Mouse (Mus musculus) embryonic facial prominence, embryonic 12.5 days (tissue): ENCODE results near the gene Abca1. TPM values are rescaled to one million over a fixed set of nuclear protein-coding genes. Genes with fewer than 3 reads are reported as not detected.

Experiments used
- ATAC-seq: fragments of 200-750 bp; cut with Nextera tagmentation; 2 replicates; pipeline ENCODE4 v1.8.0; 2017; ENCODE audit not compliant: insufficient number of reproducible peaks, insufficient read depth, low FRiP score, low TSS enrichment
- H3K27ac ChIP-seq: fragments of 300-500 bp; sonication (generic); 2 replicates; pipeline ENCODE4 v1.5.1; 2016; ENCODE audit warnings: mild to moderate bottlenecking
- H3K27me3 ChIP-seq: fragments of 300-500 bp; sonication (generic); 2 replicates; pipeline ENCODE4 v1.6.1; 2016; ENCODE audit warnings: mild to moderate bottlenecking, moderate library complexity
- H3K36me3 ChIP-seq: fragments of 300-500 bp; sonication (generic); 2 replicates; pipeline ENCODE4 v1.6.1; 2016; ENCODE audit warnings: mild to moderate bottlenecking
- H3K4me1 ChIP-seq: fragments of 300-500 bp; sonication (generic); 2 replicates; pipeline ENCODE4 v1.6.1; 2016
- H3K4me2 ChIP-seq: fragments of 300-500 bp; sonication (generic); replicated peaks from 2 replicates; pipeline ENCODE4 v1.6.1; 2016; ENCODE audit warnings: mild to moderate bottlenecking, moderate library complexity
- H3K4me3 ChIP-seq: fragments of 300-500 bp; sonication (generic); 2 replicates; pipeline ENCODE4 v1.5.1; 2016; ENCODE audit warnings: mild to moderate bottlenecking
- H3K9ac ChIP-seq: fragments of 300-500 bp; sonication (generic); 2 replicates; pipeline ENCODE4 v1.6.1; 2016; ENCODE audit warnings: mild to moderate bottlenecking, moderate library complexity
- H3K9me3 ChIP-seq: fragments of 300-500 bp; sonication (generic); 2 replicates; pipeline ENCODE4 v1.6.1; 2016; ENCODE audit warnings: mild to moderate bottlenecking, moderate library complexity
- WGBS: fragments of 180-500 bp; shearing (Covaris S2); methylation state at CpG from one replicate; pipeline ENCODE4 v1.1.7; 2016; 5-methylcytosine and 5-hydroxymethylcytosine counted together
- polyA plus RNA-seq: library from polyadenylated mRNA; unstranded; fragments of >200 nt; fragmentation: Nextera tagmentation; extraction: Ambion mirVana; gene quantifications from 2 replicates; pipeline ENCODE4 v1.2.1, GENCODE M21; 2016

Gene Abca1
- polyA plus RNA-seq, 1 experiment from 2014 or later, result 8.4 TPM

DNA sequence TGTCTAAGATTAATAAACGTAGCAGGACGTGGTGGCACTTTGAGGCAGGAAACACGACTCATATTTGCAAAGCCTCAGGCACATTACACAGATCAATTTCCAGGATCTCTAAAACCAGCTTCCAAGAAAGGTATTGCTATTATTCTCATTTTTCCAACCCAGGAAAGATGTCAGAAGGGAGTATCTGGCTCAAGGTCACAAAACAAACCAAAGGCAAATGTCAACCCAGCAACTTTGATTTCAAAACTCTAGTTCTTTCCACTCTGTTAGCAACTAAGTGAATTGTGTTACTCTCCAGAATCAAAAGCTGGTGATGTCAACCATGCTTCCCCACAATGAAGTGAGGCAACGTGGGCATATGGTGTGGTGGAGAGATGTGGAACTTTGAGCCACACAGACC lies 41.1 kb downstream of the Abca1 start:
- Histone ChIP-seq H3K4me1 (peaks cover 23% of the 10 kb centered on the region), H3K9ac (no peak overlapping the region), H3K27ac (no peak overlapping the region), H3K4me3 (no peak overlapping the region), H3K4me2 (no peak overlapping the region), H3K36me3 (0 out of 2 replicates have a peak, but pooled peaks cover 3% of the 10 kb centered on the region), H3K27me3 (no peaks in the 10 kb centered on the region), H3K9me3 (no peaks in the 10 kb centered on the region)
- 47% methylated on average over 4 of the region's 4 CpGs for WGBS
- no peak for ATAC-seq

DNA sequence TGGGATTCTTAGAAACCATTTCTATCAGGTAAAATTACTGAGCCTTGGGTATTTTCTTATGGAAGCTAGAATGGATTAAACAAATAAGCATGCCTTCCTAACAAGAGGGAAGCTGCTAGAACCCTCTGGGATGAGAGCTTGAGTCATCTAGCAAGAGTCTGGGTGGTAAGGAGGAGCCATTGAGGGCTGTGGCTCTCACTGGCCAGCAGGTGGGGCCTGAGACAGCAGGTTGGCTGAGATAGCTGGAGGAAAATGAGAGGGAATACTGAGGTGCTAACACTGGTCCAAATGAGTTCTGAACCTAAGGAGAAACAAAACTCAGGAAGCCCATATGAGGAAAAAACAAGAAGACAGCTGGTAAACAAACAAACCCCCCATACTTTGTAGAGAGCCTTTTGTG lies 42.1 kb downstream of the Abca1 start:
- no peak overlapping the region for H3K4me3 ChIP-seq
- peaks cover 23% of the 10 kb centered on the region for H3K4me1 ChIP-seq
- 0 out of 2 replicates have a peak, but pooled peaks cover 8% of the 10 kb centered on the region for H3K36me3 ChIP-seq
- no peaks in the 10 kb centered on the region for H3K27me3 ChIP-seq
- H3K9ac ChIP-seq, result no peak overlapping the region
- no peak overlapping the region for H3K4me2 ChIP-seq
- H3K9me3 ChIP-seq, result no peaks in the 10 kb centered on the region
- no peak overlapping the region for H3K27ac ChIP-seq
- ATAC-seq, result no peak

DNA sequence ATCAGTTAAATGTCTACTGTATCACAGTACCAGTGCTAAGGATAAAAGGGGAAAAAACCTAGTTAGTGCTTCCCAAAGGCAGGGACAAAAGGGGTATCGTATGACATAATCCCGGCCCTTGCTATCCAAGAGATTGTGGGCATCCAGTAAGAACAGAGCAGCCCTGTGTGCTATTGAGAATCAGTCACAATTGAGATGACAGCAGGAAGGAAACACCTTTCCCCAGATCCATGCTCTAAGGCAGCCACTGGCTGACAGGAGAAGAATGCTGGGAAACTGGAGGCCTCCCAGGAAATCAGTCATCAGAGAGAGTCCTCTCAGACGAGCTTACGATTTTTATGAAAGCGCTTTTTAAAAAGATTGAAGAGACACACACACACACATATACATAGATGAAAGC lies 42.6 kb downstream of the Abca1 start:
- Histone ChIP-seq H3K9me3 (no peaks in the 10 kb centered on the region), H3K36me3 (0 out of 2 replicates have a peak, but pooled peaks cover 8% of the 10 kb centered on the region), H3K9ac (no peak overlapping the region), H3K27ac (no peak overlapping the region), H3K4me3 (no peak overlapping the region), H3K4me2 (no peak overlapping the region), H3K27me3 (no peaks in the 10 kb centered on the region), H3K4me1 (peaks cover 23% of the 10 kb centered on the region)
- 56% methylated on average over 5 of the region's 5 CpGs for WGBS
- no peak for ATAC-seq

DNA sequence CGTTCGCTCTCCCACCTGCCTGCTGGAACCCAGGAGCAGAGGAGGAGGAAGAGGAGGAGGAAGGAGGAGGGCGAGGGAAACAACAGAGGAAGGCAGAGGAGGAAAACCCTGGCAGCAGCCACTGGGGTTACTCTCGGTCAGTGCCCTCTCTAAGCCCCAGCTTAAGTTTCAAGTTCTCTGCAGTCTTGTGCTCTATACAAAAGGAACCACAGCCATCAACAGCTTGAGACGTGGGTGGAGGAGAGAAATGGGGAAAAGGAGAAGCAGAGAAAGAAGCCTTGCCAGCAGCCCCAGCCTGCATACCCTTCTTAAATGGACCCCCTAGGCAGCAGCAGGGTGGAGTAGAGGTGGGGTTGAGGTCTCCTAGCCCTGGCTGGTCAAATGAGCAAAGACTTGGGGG lies 43.8 kb downstream of the Abca1 start:
- Histone ChIP-seq H3K27me3 (no peaks in the 10 kb centered on the region), H3K4me1 (peaks cover 23% of the 10 kb centered on the region), H3K36me3 (0 out of 2 replicates have a peak, but pooled peaks cover 8% of the 10 kb centered on the region), H3K27ac (no peak overlapping the region), H3K4me2 (no peak overlapping the region), H3K9me3 (no peaks in the 10 kb centered on the region), H3K4me3 (no peak overlapping the region), H3K9ac (no peak overlapping the region)
- peak; percentile 29; the same call in 1 of the 2 replicates for ATAC-seq
- 29% methylated on average over 2 of the region's 5 CpGs for WGBS

DNA sequence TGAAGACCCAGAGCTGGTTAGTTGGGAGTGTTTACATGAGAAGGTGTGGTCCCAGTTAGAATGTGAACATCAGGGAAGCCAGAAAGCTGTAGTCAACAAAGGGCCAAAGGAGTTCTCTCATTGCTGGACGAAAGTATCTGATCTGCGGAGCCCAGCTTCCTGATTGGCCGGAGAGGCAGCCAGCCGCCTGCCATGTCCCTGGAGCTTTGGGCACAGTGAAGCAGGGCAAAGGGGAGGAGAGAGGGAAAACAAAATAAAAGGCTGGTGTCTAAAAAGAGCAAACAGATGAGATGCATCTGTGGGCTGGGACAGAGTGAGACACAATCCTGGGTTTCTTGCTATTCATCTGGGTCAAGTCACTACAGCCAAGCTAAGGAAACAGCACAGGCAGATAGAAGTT lies 44.3 kb downstream of the Abca1 start:
- no peak for ATAC-seq
- Histone ChIP-seq H3K9me3 (no peaks in the 10 kb centered on the region), H3K27me3 (no peaks in the 10 kb centered on the region), H3K4me3 (no peak overlapping the region), H3K36me3 (0 out of 2 replicates have a peak, but pooled peaks cover 8% of the 10 kb centered on the region), H3K4me2 (no peak overlapping the region), H3K9ac (no peak overlapping the region), H3K27ac (no peak overlapping the region), H3K4me1 (peaks cover 23% of the 10 kb centered on the region)
- WGBS, result 43% methylated on average over 4 of the region's 4 CpGs

DNA sequence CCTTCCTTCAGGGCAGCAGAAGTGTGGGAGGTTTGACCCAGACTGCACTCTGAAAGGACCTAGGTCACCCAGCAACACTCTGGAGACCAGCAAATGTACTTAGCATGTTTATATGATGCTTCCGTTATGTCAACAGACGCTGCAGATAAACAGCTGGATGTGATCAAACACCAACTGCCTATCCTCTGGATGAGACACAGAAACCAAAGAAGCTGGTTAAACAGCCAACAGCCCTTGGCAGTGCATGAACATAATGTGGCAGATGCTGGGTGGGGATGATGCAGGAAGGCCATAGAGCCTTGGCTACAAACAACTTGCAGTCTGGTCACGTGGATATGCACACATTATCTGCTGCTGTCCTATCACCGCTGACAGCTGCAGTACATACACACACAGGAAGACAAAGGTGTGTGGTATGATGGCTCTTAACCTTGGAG lies 47.8 kb downstream of the Abca1 start:
- 0 out of 2 replicates have a peak, but pooled peaks cover 8% of the 10 kb centered on the region for H3K36me3 ChIP-seq
- no peaks in the 10 kb centered on the region for H3K27me3 ChIP-seq
- no peak overlapping the region for H3K4me3 ChIP-seq
- no peak overlapping the region for H3K4me2 ChIP-seq
- ATAC-seq, result no peak
- H3K9ac ChIP-seq, result no peak overlapping the region
- 55% methylated on average over 4 of the region's 4 CpGs for WGBS
- peaks cover 23% of the 10 kb centered on the region for H3K4me1 ChIP-seq
- no peaks in the 10 kb centered on the region for H3K9me3 ChIP-seq
- no peak overlapping the region for H3K27ac ChIP-seq

DNA sequence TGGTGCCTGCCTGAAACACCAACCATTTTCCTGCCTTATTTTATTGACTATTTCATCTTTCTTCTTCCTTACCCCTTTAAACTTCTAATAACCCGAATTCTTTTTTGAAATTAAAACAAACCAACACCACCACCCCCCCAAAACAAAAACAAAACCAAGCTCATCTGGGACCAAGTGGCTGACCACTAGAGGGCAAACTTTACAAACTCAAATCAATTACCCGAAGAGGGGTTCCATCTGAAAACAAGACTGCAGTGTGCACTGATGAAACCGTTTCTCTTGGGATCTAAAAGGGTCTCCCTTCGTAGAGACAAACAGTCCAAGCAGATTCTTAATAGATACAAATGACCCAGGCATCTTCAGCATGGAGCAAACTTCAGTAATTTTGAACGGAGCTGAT lies 49.3 kb downstream of the Abca1 start:
- Histone ChIP-seq H3K27me3 (no peaks in the 10 kb centered on the region), H3K9ac (no peak overlapping the region), H3K36me3 (0 out of 2 replicates have a peak, but pooled peaks cover 8% of the 10 kb centered on the region), H3K4me1 (peaks cover 12% of the 10 kb centered on the region), H3K27ac (no peak overlapping the region), H3K4me2 (no peak overlapping the region), H3K9me3 (no peaks in the 10 kb centered on the region), H3K4me3 (no peak overlapping the region)
- no peak for ATAC-seq
- WGBS, result 27% methylated on average over 5 of the region's 5 CpGs

DNA sequence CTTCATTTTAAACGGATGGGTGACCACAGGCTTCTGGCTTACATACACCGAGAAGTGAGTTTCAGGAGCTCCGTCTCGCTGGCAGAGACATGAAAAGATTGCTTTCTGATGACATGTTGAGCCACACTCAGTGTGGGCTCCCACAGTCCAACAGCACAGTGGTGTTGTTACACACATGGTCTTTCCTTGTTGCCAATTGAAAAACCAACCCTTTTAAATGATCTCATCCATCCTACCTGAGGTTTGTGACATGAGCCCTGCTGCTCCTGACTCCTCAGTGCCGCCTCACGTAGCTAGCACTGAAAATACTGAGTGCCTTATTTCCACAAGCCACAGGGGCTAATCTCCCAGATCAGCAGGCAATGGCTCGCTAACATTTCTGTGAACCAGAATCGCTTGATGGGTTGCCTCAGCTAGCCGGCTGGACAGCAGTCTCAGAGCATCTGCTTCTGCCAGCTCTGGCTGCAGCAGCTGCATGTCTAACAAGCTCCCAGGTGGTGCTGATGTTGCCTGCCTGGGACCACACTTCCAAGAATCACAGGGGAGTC lies 50.2 kb downstream of the Abca1 start:
- H3K36me3 ChIP-seq, result 0 out of 2 replicates have a peak, but pooled peaks cover 8% of the 10 kb centered on the region
- WGBS, result 66% methylated on average over 9 of the region's 9 CpGs
- peaks cover 4% of the 10 kb centered on the region; the same call in 1 of the 2 replicates for H3K4me1 ChIP-seq
- no peak overlapping the region for H3K4me2 ChIP-seq
- no peak overlapping the region for H3K4me3 ChIP-seq
- ATAC-seq, result no peak
- no peak overlapping the region for H3K27ac ChIP-seq
- H3K9me3 ChIP-seq, result no peaks in the 10 kb centered on the region
- H3K9ac ChIP-seq, result no peak overlapping the region
- H3K27me3 ChIP-seq, result no peaks in the 10 kb centered on the region

DNA sequence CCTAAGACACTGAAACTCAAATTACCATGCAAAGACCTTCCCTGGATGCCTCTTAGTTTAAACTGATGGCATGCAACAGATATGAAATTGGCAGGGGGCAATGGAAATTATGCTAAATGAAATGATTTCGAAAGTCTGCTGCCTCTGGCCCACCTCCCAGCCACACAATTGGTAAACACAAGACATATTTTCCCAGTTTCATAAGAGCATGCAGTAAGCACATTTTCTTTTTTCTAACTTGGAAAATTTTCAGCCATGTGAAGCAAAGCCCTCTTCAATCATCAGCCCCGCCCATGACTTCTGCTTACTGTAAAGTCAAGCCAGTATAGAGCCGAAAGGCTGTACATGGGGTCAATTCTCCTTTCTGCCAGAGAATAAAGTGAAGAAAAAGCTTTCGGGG lies 51.5 kb downstream of the Abca1 start:
- Histone ChIP-seq H3K9me3 (no peaks in the 10 kb centered on the region), H3K4me1 (peaks cover 4% of the 10 kb centered on the region; the same call in 1 of the 2 replicates), H3K9ac (no peak overlapping the region), H3K4me3 (no peak overlapping the region), H3K27me3 (no peaks in the 10 kb centered on the region), H3K36me3 (0 out of 2 replicates have a peak, but pooled peaks cover 1% of the 10 kb centered on the region), H3K27ac (no peak overlapping the region), H3K4me2 (no peak overlapping the region)
- 81% methylated on average over 4 of the region's 4 CpGs for WGBS
- no peak for ATAC-seq

DNA sequence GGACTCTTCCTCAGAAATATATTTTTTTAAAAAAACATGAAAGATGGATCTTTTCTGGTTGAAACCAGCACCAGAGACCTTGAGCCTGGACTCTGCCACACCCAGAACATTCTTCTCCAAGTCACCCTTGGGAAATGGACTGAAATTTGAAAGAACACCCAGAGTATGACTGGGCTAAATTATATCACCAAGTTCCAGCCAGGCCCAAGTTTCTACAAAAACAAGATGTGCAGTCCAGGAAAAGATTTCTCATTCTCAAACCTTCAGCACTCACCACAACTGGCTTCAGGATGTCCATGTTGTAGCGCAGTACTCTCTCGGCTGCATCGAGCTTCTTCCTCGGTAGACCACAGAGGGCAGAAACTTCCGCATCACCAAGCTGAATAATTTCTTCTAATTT lies 53.0 kb downstream of the Abca1 start:
- Histone ChIP-seq H3K4me2 (no peak overlapping the region), H3K4me1 (peaks cover 4% of the 10 kb centered on the region; the same call in 1 of the 2 replicates), H3K9me3 (no peaks in the 10 kb centered on the region), H3K36me3 (no peaks in the 10 kb centered on the region), H3K9ac (no peak overlapping the region), H3K4me3 (no peak overlapping the region), H3K27ac (no peak overlapping the region), H3K27me3 (no peaks in the 10 kb centered on the region)
- ATAC-seq, result no peak
- 90% methylated on average over 5 of the region's 5 CpGs for WGBS

DNA sequence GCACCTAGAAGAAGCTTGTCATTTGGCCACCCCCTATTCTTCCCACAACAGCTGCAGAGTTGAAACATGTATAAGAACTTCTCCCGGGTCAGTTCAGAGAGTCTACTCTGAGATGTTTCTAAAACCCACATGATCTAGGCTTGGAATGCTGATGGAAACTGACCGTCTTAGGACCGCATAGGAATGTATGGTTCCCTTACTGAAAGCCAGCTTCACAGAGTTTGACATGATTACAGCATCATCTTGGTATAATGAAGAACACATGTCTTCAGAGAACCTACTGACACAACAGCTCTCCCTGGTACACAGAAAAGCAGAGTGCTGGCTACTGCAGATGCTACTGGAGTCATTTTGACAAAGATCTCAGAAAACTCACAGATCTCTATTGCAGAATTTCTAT lies 53.6 kb downstream of the Abca1 start:
- ATAC-seq, result no peak
- peaks cover 4% of the 10 kb centered on the region; the same call in 1 of the 2 replicates for H3K4me1 ChIP-seq
- no peaks in the 10 kb centered on the region for H3K27me3 ChIP-seq
- 24% methylated on average over 3 of the region's 3 CpGs for WGBS
- no peak overlapping the region for H3K27ac ChIP-seq
- H3K9ac ChIP-seq, result no peak overlapping the region
- H3K9me3 ChIP-seq, result no peaks in the 10 kb centered on the region
- no peak overlapping the region for H3K4me2 ChIP-seq
- no peaks in the 10 kb centered on the region for H3K36me3 ChIP-seq
- H3K4me3 ChIP-seq, result no peak overlapping the region

DNA sequence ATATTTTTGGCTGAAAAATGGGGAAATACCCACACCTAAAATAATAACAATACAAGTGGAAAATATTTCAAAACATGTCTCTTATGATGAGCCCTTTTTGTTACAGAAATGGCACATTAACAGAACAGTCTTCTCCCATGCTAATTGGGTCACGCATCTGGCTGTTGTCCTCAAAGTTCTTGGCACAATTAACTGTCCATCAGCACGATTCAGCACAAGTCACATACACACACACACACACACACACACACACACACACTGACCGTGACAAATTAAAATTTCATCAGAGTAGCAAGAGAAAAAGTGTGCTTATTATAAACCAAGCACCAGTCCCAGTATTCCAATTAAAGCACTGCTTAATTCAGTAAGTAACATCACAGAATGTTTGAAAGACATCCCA lies 55.1 kb downstream of the Abca1 start:
- Histone ChIP-seq H3K36me3 (no peaks in the 10 kb centered on the region), H3K4me3 (no peak overlapping the region), H3K4me2 (no peak overlapping the region), H3K9me3 (no peaks in the 10 kb centered on the region), H3K27ac (no peak overlapping the region), H3K4me1 (peaks cover 4% of the 10 kb centered on the region; the same call in 1 of the 2 replicates), H3K27me3 (no peaks in the 10 kb centered on the region), H3K9ac (no peak overlapping the region)
- WGBS, result 93% methylated on average over 3 of the region's 3 CpGs
- no peak for ATAC-seq
